Mouse (Mus musculus) liver, postnatal 0 days (tissue): Measurements from ENCODE around the gene Skil. TPM values are rescaled to one million over a fixed set of nuclear protein-coding genes. Genes with fewer than 3 reads are reported as not detected.

ENCODE experiments used
- ATAC-seq: fragments of 200-750 bp; cut with Nextera tagmentation; 2 replicates; pipeline ENCODE4 v1.8.0; 2017; ENCODE audit warnings: mild to moderate bottlenecking, moderate library complexity
- DNase-seq: peaks from one replicate; pipeline ENCODE4 v3.0.0-alpha.2; 2016
- H3K27ac ChIP-seq: fragments of 300-500 bp; sonication (generic); 2 replicates; pipeline ENCODE4 v1.5.1; 2014; ENCODE audit warnings: antibody characterized with exemption, moderate library complexity, mild to moderate bottlenecking, low read depth
- H3K27me3 ChIP-seq: fragments of 300-500 bp; sonication (generic); 2 replicates; pipeline ENCODE4 v1.6.1; 2014; ENCODE audit warnings: low read length, control low read depth, mixed read lengths; ENCODE audit not compliant: insufficient read depth
- H3K36me3 ChIP-seq: fragments of 300-500 bp; sonication (generic); replicated peaks from 2 replicates; pipeline ENCODE4 v1.6.1; 2014; ENCODE audit warnings: mild to moderate bottlenecking, control low read depth, low read length, moderate library complexity, mixed read lengths; ENCODE audit not compliant: insufficient read depth
- H3K4me1 ChIP-seq: fragments of 300-500 bp; sonication (generic); 2 replicates; pipeline ENCODE4 v1.6.1; 2014; ENCODE audit warnings: antibody characterized with exemption, mild to moderate bottlenecking, control low read depth; ENCODE audit not compliant: insufficient read depth
- H3K4me2 ChIP-seq: fragments of 300-500 bp; sonication (generic); 2 replicates; pipeline ENCODE4 v1.6.1; 2014; ENCODE audit warnings: low read depth, mild to moderate bottlenecking, low read length, moderate library complexity, mixed read lengths
- H3K4me3 ChIP-seq: fragments of 300-500 bp; sonication (generic); 2 replicates; pipeline ENCODE4 v1.5.1; 2014; ENCODE audit warnings: low read depth, low read length
- H3K9ac ChIP-seq: fragments of 300-500 bp; sonication (generic); replicated peaks from 2 replicates; pipeline ENCODE4 v1.6.1; 2014; ENCODE audit warnings: mild to moderate bottlenecking, moderate library complexity
- H3K9me3 ChIP-seq: fragments of 300-500 bp; sonication (generic); 2 replicates; pipeline ENCODE4 v1.6.1; 2016; ENCODE audit warnings: mild to moderate bottlenecking, control low read depth, low read length, mixed read lengths
- CTCF ChIP-seq: sonication (generic); IDR thresholded peaks from 2 replicates; pipeline ENCODE4 v1.5.1; 2016; ENCODE audit warnings: antibody characterized with exemption, low read depth
- EP300 ChIP-seq: IDR thresholded peaks from 2 replicates; pipeline ENCODE4 v1.6.1; 2016; ENCODE audit warnings: antibody characterized with exemption, low read depth, mild to moderate bottlenecking
- WGBS: fragments of 180-500 bp; shearing (Covaris S2); extraction: QIAGEN DNeasy Blood & Tissue Kit; methylation state at CpG from one replicate; pipeline ENCODE4 v1.1.7; 2014; ENCODE audit not compliant: insufficient replicate concordance; 5-methylcytosine and 5-hydroxymethylcytosine counted together
- polyA plus RNA-seq: library from polyadenylated mRNA; unstranded; fragments of >200 nt; fragmentation: Nextera tagmentation; extraction: Ambion mirVana; gene quantifications from 2 replicates; pipeline ENCODE4 v1.2.1, GENCODE M21; 2015

Skil gene
- polyA plus RNA-seq, 1 experiment from 2014 or later = 8.2 TPM

GRCm38 (mm10) chr3:31062325-31062724, 32.5 kb upstream of the Skil start:
- TF ChIP-seq CTCF (no peak), EP300 (no peak)
- Histone ChIP-seq H3K4me3 (no peak overlapping the region), H3K36me3 (no peaks in the 10 kb centered on the region), H3K9ac (no peak overlapping the region), H3K27ac (no peak overlapping the region), H3K4me2 (no peak overlapping the region), H3K27me3 (no peaks in the 10 kb centered on the region), H3K4me1 (peaks cover 2% of the 10 kb centered on the region; the same call in 1 of the 2 replicates), H3K9me3 (no peaks in the 10 kb centered on the region)
- DNase-seq (no peak), ATAC-seq (no peak)
- 65% methylated on average over 7 of the region's 7 CpGs for WGBS

- Histone ChIP-seq H3K36me3 (no peaks in the 10 kb centered on the region), H3K4me2 (no peak overlapping the region), H3K27me3 (no peaks in the 10 kb centered on the region), H3K4me1 (no peaks in the 10 kb centered on the region), H3K9ac (no peak overlapping the region), H3K4me3 (no peak overlapping the region), H3K9me3 (no peaks in the 10 kb centered on the region), H3K27ac (no peak overlapping the region)
- no peak for TF ChIP-seq EP300
- TF ChIP-seq CTCF = no peak
- ATAC-seq = no peak
- no peak for DNase-seq
- 85% methylated on average over 7 of the region's 7 CpGs for WGBS
Measured at GRCm38 (mm10) chr3:31068482-31068881, 26.4 kb upstream of the Skil start.

GRCm38 (mm10) chr3:31071804-31072203, 23.1 kb upstream of the Skil start:
- H3K36me3 ChIP-seq = no peaks in the 10 kb centered on the region
- peaks cover 8% of the 10 kb centered on the region; the same call in 1 of the 2 replicates for H3K4me1 ChIP-seq
- H3K27me3 ChIP-seq = no peaks in the 10 kb centered on the region
- H3K4me2 ChIP-seq = no peak overlapping the region
- H3K4me3 ChIP-seq = no peak overlapping the region
- H3K9me3 ChIP-seq = no peaks in the 10 kb centered on the region
- TF ChIP-seq CTCF (no peak), EP300 (no peak)
- no peak overlapping the region for H3K9ac ChIP-seq
- DNase-seq (no peak), ATAC-seq (no peak)
- 85% methylated on average over 14 of the region's 14 CpGs for WGBS
- H3K27ac ChIP-seq = no peak overlapping the region

GRCm38 (mm10) chr3:31075808-31076207, 19.1 kb upstream of the Skil start:
- no peak for TF ChIP-seq CTCF
- TF ChIP-seq EP300 = no peak
- peaks cover 8% of the 10 kb centered on the region; the same call in 1 of the 2 replicates for H3K4me1 ChIP-seq
- H3K27ac ChIP-seq = peak overlapping the region; percentile 58; the same call in 1 of the 2 replicates
- H3K9me3 ChIP-seq = no peaks in the 10 kb centered on the region
- peak overlapping the region; percentile 45; the same call in 1 of the 2 replicates for H3K4me2 ChIP-seq
- H3K4me3 ChIP-seq = no peak overlapping the region
- H3K27me3 ChIP-seq = no peaks in the 10 kb centered on the region
- H3K36me3 ChIP-seq = no peaks in the 10 kb centered on the region
- DNase-seq (peak; percentile 27), ATAC-seq (peak; percentile 33; the same call in 1 of the 2 replicates)
- H3K9ac ChIP-seq = no peak overlapping the region
- 41% methylated on average over 11 of the region's 11 CpGs for WGBS

- TF ChIP-seq CTCF (no peak), EP300 (no peak)
- no peak for ATAC-seq
- no peak overlapping the region for H3K9ac ChIP-seq
- no peak overlapping the region for H3K4me3 ChIP-seq
- peaks cover 11% of the 10 kb centered on the region for H3K4me1 ChIP-seq
- no peak for DNase-seq
- peak overlapping the region; percentile 47 for H3K4me2 ChIP-seq
- H3K36me3 ChIP-seq = no peaks in the 10 kb centered on the region
- peak overlapping the region; percentile 18; the same call in 1 of the 2 replicates for H3K27ac ChIP-seq
- 68% methylated on average over 6 of the region's 6 CpGs for WGBS
- H3K9me3 ChIP-seq = no peaks in the 10 kb centered on the region
- H3K27me3 ChIP-seq = no peaks in the 10 kb centered on the region
Measured at GRCm38 (mm10) chr3:31077068-31077703, 17.7 kb upstream of the Skil start.

- H3K9ac ChIP-seq = no peak overlapping the region
- no peaks in the 10 kb centered on the region for H3K27me3 ChIP-seq
- 0 out of 2 replicates have a peak overlapping the region, but pooled peaks have one; percentile 13 for H3K4me3 ChIP-seq
- peaks cover 29% of the 10 kb centered on the region for H3K4me1 ChIP-seq
- ATAC-seq = peak; percentile 84
- WGBS = 40% methylated on average over 10 of the region's 10 CpGs
- no peaks in the 10 kb centered on the region for H3K9me3 ChIP-seq
- TF ChIP-seq CTCF (no peak), EP300 (no peak)
- peak overlapping the region; percentile 55; the same call in 1 of the 2 replicates for H3K27ac ChIP-seq
- H3K36me3 ChIP-seq = no peaks in the 10 kb centered on the region
- peak overlapping the region; percentile 7; the same call in 1 of the 2 replicates for H3K4me2 ChIP-seq
- DNase-seq = peak; percentile 42
Measured at GRCm38 (mm10) chr3:31079450-31079849, 15.4 kb upstream of the Skil start.
